Mouse (Mus musculus): Measurements from ENCODE around the gene Slc17a2. TPM values are rescaled to one million over a fixed set of nuclear protein-coding genes. Genes with fewer than 3 reads are reported as not detected.
A peak's percentile ranks its signal among the peaks of the same experiment; 100 is the strongest.
"Not testable (repeated sequence)": the region's sequence is repeated elsewhere in the genome, so short reads cannot be mapped to it uniquely, and the experiment has no call there.

Slc17a2 gene
- polyA plus RNA-seq, 1 experiment, result not detected

- TF ChIP-seq CTCF (IDR thresholded peaks at IDR 0.05; ENCODE audit: borderline replicate concordance, extremely low read depth, insufficient read depth, insufficient read length), result no peak
- peak; percentile 77; the same call in 1 of the 2 replicates for TF ChIP-seq POLR2A (IDR thresholded peaks at IDR 0.05; ENCODE audit: borderline replicate concordance, extremely low read depth, insufficient read depth, insufficient read length, poor library complexity, severe bottlenecking)
- peak; percentile 98 for DNase-seq (ENCODE audit: low read depth)
These were observed 43.0 kb upstream of the Slc17a2 start, which contains the start of gene Hist1h1a for GRCm38 (mm10) chr13:23763586-23764323. Gene Hist1h1a, plus strand, starts transcription at chr13:23763666.

- no peak for DNase-seq (ENCODE audit: low read depth)
- TF ChIP-seq POLR2A (IDR thresholded peaks at IDR 0.05; ENCODE audit: borderline replicate concordance, extremely low read depth, insufficient read depth, insufficient read length, poor library complexity, severe bottlenecking), result no peak
- no peak for TF ChIP-seq CTCF (IDR thresholded peaks at IDR 0.05; ENCODE audit: borderline replicate concordance, extremely low read depth, insufficient read depth, insufficient read length)
These were observed 42.2 kb upstream of the Slc17a2 start for GRCm38 (mm10) chr13:23764324-23765171.

GRCm38 (mm10) chr13:23765172-23765513 is 41.6 kb upstream of the Slc17a2 start:
- no peak for DNase-seq (ENCODE audit: low read depth)
- TF ChIP-seq POLR2A (IDR thresholded peaks at IDR 0.05; ENCODE audit: borderline replicate concordance, extremely low read depth, insufficient read depth, insufficient read length, poor library complexity, severe bottlenecking) (no peak), CTCF (IDR thresholded peaks at IDR 0.05; ENCODE audit: borderline replicate concordance, extremely low read depth, insufficient read depth, insufficient read length) (no peak)

- TF ChIP-seq CTCF (IDR thresholded peaks at IDR 0.05; ENCODE audit: borderline replicate concordance, extremely low read depth, insufficient read depth, insufficient read length), result no peak
- no peak for TF ChIP-seq POLR2A (IDR thresholded peaks at IDR 0.05; ENCODE audit: borderline replicate concordance, extremely low read depth, insufficient read depth, insufficient read length, poor library complexity, severe bottlenecking)
- no peak for DNase-seq (ENCODE audit: low read depth)
These were observed 40.0 kb upstream of the Slc17a2 start for GRCm38 (mm10) chr13:23766772-23767171.

- TF ChIP-seq POLR2A (IDR thresholded peaks at IDR 0.05; ENCODE audit: borderline replicate concordance, extremely low read depth, insufficient read depth, insufficient read length, poor library complexity, severe bottlenecking) (no peak), CTCF (IDR thresholded peaks at IDR 0.05; ENCODE audit: borderline replicate concordance, extremely low read depth, insufficient read depth, insufficient read length) (no peak)
- DNase-seq (ENCODE audit: low read depth), result no peak
These were observed 37.9 kb upstream of the Slc17a2 start for GRCm38 (mm10) chr13:23768834-23769397.

GRCm38 (mm10) chr13:23769613-23770012 is 37.2 kb upstream of the Slc17a2 start, which contains the start of gene Trim38:
Gene Trim38, plus strand, starts transcription at chr13:23769913.
- not testable (repeated sequence) for DNase-seq (ENCODE audit: low read depth)

GRCm38 (mm10) chr13:23772561-23773313 is 34.1 kb upstream of the Slc17a2 start:
- peak; percentile 83 for DNase-seq (ENCODE audit: low read depth)
- TF ChIP-seq POLR2A (IDR thresholded peaks at IDR 0.05; ENCODE audit: borderline replicate concordance, extremely low read depth, insufficient read depth, insufficient read length, poor library complexity, severe bottlenecking) (no peak), CTCF (IDR thresholded peaks at IDR 0.05; ENCODE audit: borderline replicate concordance, extremely low read depth, insufficient read depth, insufficient read length) (no peak)

- TF ChIP-seq CTCF (IDR thresholded peaks at IDR 0.05; ENCODE audit: borderline replicate concordance, extremely low read depth, insufficient read depth, insufficient read length), result no peak
- TF ChIP-seq POLR2A (IDR thresholded peaks at IDR 0.05; ENCODE audit: borderline replicate concordance, extremely low read depth, insufficient read depth, insufficient read length, poor library complexity, severe bottlenecking), result no peak
- DNase-seq (ENCODE audit: low read depth), result no peak
These were observed 28.5 kb upstream of the Slc17a2 start for GRCm38 (mm10) chr13:23778339-23778738.

GRCm38 (mm10) chr13:23779025-23779424 is 27.8 kb upstream of the Slc17a2 start:
- DNase-seq (ENCODE audit: low read depth), result no peak
- TF ChIP-seq CTCF (IDR thresholded peaks at IDR 0.05; ENCODE audit: borderline replicate concordance, extremely low read depth, insufficient read depth, insufficient read length), result no peak
- TF ChIP-seq POLR2A (IDR thresholded peaks at IDR 0.05; ENCODE audit: borderline replicate concordance, extremely low read depth, insufficient read depth, insufficient read length, poor library complexity, severe bottlenecking), result no peak

GRCm38 (mm10) chr13:23792520-23792919 is 14.3 kb upstream of the Slc17a2 start:
- TF ChIP-seq POLR2A (IDR thresholded peaks at IDR 0.05; ENCODE audit: borderline replicate concordance, extremely low read depth, insufficient read depth, insufficient read length, poor library complexity, severe bottlenecking), result no peak
- peak; percentile 73; the same call in 1 of the 2 replicates for TF ChIP-seq CTCF (IDR thresholded peaks at IDR 0.05; ENCODE audit: borderline replicate concordance, extremely low read depth, insufficient read depth, insufficient read length)
- peak; percentile 86 for DNase-seq (ENCODE audit: low read depth)

- DNase-seq (ENCODE audit: low read depth), result no peak
- TF ChIP-seq POLR2A (IDR thresholded peaks at IDR 0.05; ENCODE audit: borderline replicate concordance, extremely low read depth, insufficient read depth, insufficient read length, poor library complexity, severe bottlenecking), result no peak
- TF ChIP-seq CTCF (IDR thresholded peaks at IDR 0.05; ENCODE audit: borderline replicate concordance, extremely low read depth, insufficient read depth, insufficient read length), result no peak
These were observed 7.4 kb upstream of the Slc17a2 start for GRCm38 (mm10) chr13:23799405-23799804.

Measured in brain, embryonic 14.5 days (tissue).